ENCODE assay signal across 9 mouse cellular contexts in the genomic region with DNA sequence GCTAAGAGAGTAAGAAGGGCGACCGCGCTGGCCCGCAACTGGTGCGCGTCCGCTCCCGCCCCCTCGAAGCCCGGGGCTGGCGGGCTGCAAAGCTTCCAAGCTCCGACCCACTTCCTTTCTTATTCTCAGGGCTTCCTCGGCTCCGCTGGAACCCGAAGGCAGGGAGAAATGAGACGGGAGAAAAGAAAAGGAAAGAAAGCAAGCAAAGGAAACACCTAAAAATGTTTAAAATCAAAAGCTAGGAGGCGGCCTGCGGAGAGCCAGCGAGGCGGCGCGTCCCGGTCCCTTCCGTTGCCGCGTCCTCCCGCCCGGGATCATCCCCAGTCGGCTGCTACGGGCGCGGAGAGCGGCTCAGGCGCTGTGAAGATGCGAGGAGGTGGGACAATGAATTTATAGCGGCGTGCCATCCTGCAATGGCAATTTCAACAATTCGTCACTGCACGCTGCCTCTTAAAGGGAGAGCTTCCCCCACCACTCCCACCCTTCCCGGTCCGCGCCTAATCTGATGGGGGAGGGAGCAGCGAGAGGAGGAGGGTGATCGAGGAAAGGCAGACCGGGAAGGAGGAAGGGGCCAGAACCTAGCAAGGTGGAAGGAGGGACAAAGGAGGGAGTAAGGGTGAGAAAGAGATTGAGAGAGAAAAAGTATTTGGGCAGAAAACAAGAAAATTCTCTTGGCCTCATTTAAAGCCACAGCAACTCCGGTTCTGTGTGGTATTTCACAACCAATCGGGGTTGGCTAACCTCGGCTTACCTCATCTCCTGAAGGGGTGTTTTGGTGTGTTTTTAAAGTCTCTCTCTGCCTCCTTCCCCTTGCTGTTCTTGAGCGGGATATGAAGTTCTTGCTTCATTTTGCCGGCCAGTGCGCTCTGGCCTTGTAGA. TPM values are rescaled to one million over a fixed set of nuclear protein-coding genes. Genes with fewer than 3 reads are reported as not detected.
A peak's percentile ranks its signal among the peaks of the same experiment; 100 is the strongest.
DNase-seq lines count a peak whose midpoint lies in the region; ATAC-seq lines count a peak whose summit lies in the region.
"Had no signal": no experiment of that assay in that cellular context is flagged by ENCODE, and none has a peak within 500 bp of the region (broad histone marks: within the 10 kb centered on the region; RNA-seq: fewer than 3 reads in every experiment).

No protein-coding gene starts in this region.

- no peak overlapping the region for H3K27ac ChIP-seq in liver, embryonic 12.5 days
- H3K27ac ChIP-seq: macrophage had no signal

- no peaks in the 10 kb centered on the region for H3K36me3 ChIP-seq in liver, embryonic 12.5 days

- H3K9ac ChIP-seq in liver, embryonic 12.5 days: no peak overlapping the region

- peak overlapping the region; percentile 50 for H3K4me3 ChIP-seq in liver, embryonic 12.5 days

- H3K4me2 ChIP-seq in liver, embryonic 12.5 days: peak overlapping the region; percentile 60

- no peaks in the 10 kb centered on the region for H3K9me3 ChIP-seq in liver, embryonic 12.5 days (replicated peaks)

- H3K27me3 ChIP-seq in liver, embryonic 12.5 days (replicated peaks): peaks cover 49% of the 10 kb centered on the region

- under 1% methylated on average over 51 of the region's 51 CpGs for WGBS in liver, embryonic 12.5 days (ENCODE audit: insufficient replicate concordance)

- ATAC-seq in liver, embryonic 12.5 days: no peak; the same call in 1 of the 2 replicates

- peaks cover 12% of the 10 kb centered on the region; the same call in 1 of the 2 replicates for H3K4me1 ChIP-seq in liver, embryonic 12.5 days

- DNase-seq in cerebellum, adult 8-10 months: peak; percentile 4
- DNase-seq in cerebellum, adult 11-12 months: no peak
- DNase-seq in embryo, embryonic 9.5 days (ENCODE audit: extremely low spot score): peak; percentile 69
- peak; percentile 76 to 79 for DNase-seq in heart, adult 18-20 months
- peak; percentile 11 for DNase-seq in kidney, adult 11 months
- DNase-seq in neural tube, embryonic 10.5 days (ENCODE audit: extremely low spot score, low spot score): peak; percentile 68
- DNase-seq in urinary bladder, adult 2 months (ENCODE audit: low spot score): peak; percentile 40

RNA-seq across cellular contexts. Expression of a gene that starts 0.7 kb away (rescaled TPM):
- total RNA-seq in heart, adult 18-20 months (2021): 1 to 10 TPM; 6.5 to 6.9 TPM
- polyA plus RNA-seq in liver, embryonic 12.5 days (2016; fragmentation: Nextera tagmentation; extraction: Ambion mirVana): 0.49 and 0.61 TPM in 2 replicates
- polyA plus RNA-seq in urinary bladder, adult 2 months (2012; rRNA removed): 6.5 and 6.8 TPM in 2 replicates
- polyA plus RNA-seq: macrophage had no signal
